Comparison of ENCODE assay signal across 20 mouse cellular contexts in the genomic region with DNA sequence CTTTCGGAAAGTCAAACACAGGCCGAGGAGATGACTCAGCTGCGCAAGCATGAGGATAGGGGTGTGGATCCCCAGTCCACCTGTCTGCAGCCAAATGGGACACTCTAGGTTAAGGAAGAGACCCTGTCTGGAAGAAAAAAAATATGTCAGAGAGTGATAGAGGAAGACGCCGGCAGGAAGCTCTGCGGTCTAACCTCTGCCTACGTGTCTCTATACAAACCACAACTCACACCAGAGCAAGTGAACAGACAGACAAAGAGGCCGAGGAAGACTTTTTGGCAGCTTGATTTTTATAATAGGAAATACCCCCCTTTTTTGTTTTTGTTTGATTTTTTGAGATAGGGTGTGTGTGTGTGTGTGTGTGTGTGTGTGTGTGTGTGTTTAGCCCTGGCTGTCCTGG. TPM values are rescaled to one million over a fixed set of nuclear protein-coding genes. Genes with fewer than 3 reads are reported as not detected.
"Had no signal": no experiment of that assay in that cellular context is flagged by ENCODE, and none has a peak within 500 bp of the region (broad histone marks: within the 10 kb centered on the region; RNA-seq: fewer than 3 reads in every experiment).

No protein-coding gene starts in this region.

- DNase-seq: kidney, adult 2 months; kidney, postnatal 10 days; kidney, postnatal 4 days; left cerebral cortex, postnatal 4 days; lung, embryonic 14.5 days; lung, postnatal 10 days; lung, postnatal 4 days; right cerebral cortex, postnatal 14 days had no signal

RNA-seq across cellular contexts. Expression of gene Krt222, which starts 11.4 kb away (rescaled TPM):
- total RNA-seq: megakaryocyte, adult 5-6 weeks had no signal

RNA-seq across cellular contexts. Expression of gene Krt24, which starts 29.7 kb away (rescaled TPM):
- total RNA-seq: layer of hippocampus, adult 2 months; layer of hippocampus, postnatal 10 days; left cerebral cortex, postnatal 4 days; megakaryocyte, adult 5-6 weeks; monocyte, adult 5-6 weeks had no signal
- polyA plus RNA-seq: intestine, embryonic 16.5 days; kidney, adult 2 months; liver, embryonic 12.5 days; liver, embryonic 16.5 days; lung, embryonic 14.5 days; midbrain, embryonic 11.5 days; midbrain, embryonic 15.5 days; neural tube, embryonic 14.5 days; spleen, adult 2 months; stomach, embryonic 16.5 days had no signal
